Mouse (Mus musculus): ENCODE data around the gene Igfbpl1. TPM values are rescaled to one million over a fixed set of nuclear protein-coding genes. Genes with fewer than 3 reads are reported as not detected.

Igfbpl1 gene
- total RNA-seq, 2 experiments from 2014 or later: 0.23 to 0.30 TPM

DNA sequence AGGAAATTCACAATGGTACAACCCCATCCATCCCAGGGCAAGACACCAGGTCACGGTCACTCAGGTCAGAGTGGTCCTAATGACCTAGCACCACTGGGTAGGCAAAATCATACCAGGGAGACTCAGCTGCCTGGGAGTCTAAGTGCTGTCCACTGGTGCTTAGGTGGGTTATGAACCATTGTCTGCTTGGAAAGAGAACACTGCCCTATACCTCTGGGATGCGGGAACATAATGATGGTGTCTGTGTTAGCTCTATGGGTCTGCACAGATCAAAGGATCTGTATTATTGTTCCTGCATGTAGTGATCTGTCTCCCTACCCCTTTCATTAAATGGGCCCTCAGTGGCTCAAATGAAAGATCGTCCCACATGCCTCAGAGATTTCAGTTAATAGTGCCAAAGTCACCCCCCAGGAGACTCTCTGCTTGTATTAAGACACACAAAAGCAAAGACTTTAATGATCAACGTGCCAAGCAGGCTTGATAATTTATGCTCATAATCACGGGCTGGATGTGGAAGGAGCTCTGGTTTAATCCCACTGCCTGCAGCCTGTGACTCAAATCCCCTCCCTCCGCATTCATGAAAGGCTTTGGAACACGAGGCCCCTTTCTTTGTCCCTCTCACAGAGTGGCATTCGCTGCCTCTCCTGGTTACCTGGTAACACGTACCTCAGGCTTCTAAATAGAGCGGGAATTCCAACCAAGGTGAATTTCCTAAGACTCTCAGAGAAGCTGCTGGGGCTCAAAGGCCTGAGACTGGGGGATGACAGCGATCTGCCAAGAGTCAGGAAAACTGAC, 3.7 kb downstream of the Igfbpl1 start:
- DNase-seq: no peak

- no peak for DNase-seq
These were observed 4.7 kb downstream of the Igfbpl1 start for GRCm38 (mm10) chr4:45821995-45822394.

GRCm38 (mm10) chr4:45820074-45820830, 6.5 kb downstream of the Igfbpl1 start:
- peak; percentile 57 to 68 for DNase-seq

- peak; percentile 47 to 51 for DNase-seq
These were observed 7.4 kb downstream of the Igfbpl1 start for GRCm38 (mm10) chr4:45819208-45819931.

GRCm38 (mm10) chr4:45818814-45819207, 7.9 kb downstream of the Igfbpl1 start:
- no peak for DNase-seq

GRCm38 (mm10) chr4:45815542-45815941, 11.2 kb downstream of the Igfbpl1 start:
- peak; percentile 15 to 57 for DNase-seq

GRCm38 (mm10) chr4:45811250-45811649, 15.5 kb downstream of the Igfbpl1 start:
- DNase-seq: no peak

DNA sequence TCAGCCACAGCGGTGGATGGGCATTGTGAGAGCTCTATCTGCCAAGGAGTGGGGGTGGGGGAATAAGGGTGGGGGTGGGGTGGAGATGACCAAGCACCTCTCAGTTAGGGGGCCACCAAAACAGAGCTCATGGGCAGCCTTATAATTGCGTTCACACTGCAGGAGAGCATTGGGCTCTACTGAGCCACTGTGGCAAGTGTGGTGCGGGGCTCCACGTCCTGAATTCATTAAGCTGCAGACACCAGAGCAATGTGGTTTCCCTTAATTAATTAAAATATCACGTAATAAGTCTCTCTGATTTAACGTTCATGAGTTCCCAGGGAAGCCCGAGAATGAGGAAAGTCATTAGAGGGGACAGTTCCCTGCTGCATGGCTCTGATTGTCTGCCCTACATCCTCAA, 18.7 kb downstream of the Igfbpl1 start:
- DNase-seq: no peak

- no peak for DNase-seq
These were observed 23.8 kb downstream of the Igfbpl1 start for GRCm38 (mm10) chr4:45802900-45803299.

DNA sequence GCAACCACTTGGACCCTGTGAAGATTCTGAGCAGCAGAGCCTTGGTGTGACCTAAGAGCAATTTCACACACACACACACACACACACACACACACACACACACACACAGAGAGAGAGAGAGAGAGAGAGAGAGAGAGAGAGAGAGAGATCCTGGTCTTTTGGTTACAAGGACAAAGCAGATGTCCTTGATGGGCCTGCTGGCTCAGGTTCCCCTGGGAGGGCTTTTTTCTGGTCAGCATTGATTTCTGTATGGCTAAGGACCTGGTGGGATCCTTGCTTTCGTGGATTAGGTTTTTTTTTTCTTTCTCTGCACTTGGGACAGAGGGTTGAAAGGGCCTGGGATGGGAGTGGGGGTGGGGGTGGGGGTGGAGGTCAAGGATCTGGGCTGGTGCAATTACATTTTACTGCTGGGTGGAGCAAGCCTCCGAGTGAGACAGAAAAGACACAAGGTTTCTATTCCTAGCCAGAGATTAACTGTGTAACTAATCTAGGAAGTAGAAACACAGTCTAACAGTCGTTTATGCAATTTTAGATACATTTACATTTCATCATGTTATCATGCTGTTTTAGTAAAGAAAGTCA, 26.7 kb downstream of the Igfbpl1 start:
- no peak for DNase-seq

- DNase-seq: peak; percentile 75 to 80
These were observed 27.8 kb downstream of the Igfbpl1 start, which contains the start of gene Aldh1b1 for GRCm38 (mm10) chr4:45798964-45799363. TSS of gene Aldh1b1 (plus strand) at chr4:45799022.

- no peak for DNase-seq
These were observed 30.0 kb downstream of the Igfbpl1 start for GRCm38 (mm10) chr4:45796760-45797159.

DNA sequence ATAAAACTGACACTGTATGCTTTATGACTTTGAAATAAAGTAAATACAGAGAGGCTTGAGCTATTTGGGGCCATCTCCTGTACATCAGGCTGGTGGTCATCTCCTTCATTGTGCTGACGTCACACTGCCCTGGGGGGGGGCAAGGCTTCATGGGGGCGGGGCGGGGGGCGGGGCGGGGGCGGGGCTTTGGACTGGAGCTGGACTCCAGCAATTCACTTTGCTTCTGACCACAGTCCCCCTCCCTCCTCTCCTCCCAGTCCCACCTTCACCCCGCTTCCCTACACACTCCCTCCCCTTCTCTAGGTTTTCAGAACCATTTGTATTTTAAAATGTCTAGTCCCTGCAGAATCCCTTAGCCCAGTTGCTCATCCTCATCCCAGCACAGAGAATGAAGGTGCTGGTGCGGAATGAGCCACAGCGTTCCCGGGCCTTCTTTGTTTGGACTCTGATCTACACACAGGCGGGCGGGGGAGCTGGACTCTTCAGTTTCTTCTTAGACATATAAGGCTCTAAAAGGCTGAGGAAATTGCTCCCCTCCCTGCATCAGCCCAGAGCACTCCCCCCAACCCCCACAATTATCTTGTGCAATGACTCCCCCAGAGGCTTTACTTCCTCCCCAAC, 31.4 kb downstream of the Igfbpl1 start:
- peak; percentile 5 to 12 for DNase-seq

DNA sequence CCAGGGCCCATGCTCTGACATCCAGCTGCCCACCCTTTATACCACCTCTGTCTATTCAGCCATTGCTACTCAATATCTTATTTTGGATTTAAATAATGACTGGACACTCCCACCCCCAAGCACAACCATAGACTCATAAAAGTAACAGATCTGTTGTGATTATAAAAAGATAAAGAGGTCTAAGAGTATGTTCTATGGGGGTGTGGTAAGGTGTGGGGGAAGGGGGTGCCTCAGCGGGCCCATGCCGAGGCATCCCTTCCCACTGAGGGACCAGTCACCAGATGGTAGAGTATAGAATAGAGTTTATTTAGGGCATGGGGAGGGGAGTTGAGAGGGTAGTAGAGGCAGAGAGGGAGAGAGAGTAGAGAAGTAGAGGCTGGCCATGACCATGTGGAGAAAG, 36.7 kb downstream of the Igfbpl1 start:
- no peak for DNase-seq

DNA sequence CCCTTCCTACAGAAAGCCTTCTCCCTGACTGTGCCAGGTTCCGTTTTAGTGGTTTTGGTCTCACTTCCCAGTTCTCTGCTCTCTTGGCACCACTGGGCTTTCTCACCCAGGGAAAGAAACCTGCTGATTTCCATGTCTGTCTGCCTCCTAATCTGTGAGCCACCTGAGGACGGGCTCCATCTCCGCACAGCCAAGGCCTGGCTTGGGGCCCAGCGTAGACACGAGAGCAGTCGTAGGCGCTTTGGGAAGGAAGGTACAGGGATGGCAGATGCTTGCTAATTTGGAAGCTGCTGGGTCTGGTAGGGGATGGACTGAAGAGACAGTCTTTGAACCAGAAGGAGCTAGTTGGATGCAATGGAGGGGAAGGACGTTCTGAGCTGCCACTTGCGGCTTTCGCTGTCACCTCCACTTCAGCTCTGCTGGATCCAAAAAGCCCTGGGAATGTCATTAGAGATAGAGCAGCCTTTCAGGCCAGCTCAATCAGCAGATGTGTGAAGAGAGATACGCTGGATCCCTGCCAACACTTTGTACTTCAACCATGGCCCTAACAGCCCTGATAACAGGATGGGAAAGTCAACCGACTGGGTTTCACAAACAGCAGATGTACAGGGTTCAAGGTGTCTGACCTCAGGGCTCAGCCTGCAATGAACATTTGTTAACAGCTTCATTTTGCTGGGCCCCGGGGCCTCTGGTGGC, 37.3 kb downstream of the Igfbpl1 start:
- DNase-seq: peak; percentile 22 to 43

DNA sequence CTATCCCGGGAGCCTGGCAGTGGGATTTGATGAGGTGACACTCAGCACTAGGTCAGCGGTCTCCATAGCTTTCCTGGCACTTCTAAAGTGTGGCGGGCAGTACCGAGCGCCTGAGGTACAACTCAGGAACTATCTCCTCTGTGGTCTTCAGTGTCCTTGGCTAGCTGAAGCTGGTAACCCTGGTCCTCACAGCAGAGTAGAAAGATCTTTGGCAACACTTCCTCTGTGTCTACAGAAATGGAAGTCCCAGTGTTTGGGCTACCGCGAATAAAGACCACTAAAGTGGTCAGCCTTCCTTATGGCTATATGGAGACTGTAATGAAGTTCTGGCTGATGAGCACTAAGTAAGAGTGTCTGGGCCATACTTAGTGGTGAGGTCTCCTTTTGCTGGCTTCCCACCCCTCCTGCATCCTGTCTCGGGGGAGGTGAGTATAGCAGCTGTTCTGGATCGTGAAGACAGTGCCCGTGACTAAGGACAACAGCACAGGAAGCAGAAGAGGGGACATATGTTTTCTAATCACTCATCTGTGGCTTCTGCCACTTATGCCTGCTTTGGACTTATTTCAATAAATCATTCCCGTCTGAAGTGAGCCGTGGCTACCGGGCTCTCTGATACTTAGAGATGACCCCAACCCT, 38.2 kb downstream of the Igfbpl1 start:
- no peak for DNase-seq

GRCm38 (mm10) chr4:45786674-45787073, 40.0 kb downstream of the Igfbpl1 start:
- no peak for DNase-seq

DNA sequence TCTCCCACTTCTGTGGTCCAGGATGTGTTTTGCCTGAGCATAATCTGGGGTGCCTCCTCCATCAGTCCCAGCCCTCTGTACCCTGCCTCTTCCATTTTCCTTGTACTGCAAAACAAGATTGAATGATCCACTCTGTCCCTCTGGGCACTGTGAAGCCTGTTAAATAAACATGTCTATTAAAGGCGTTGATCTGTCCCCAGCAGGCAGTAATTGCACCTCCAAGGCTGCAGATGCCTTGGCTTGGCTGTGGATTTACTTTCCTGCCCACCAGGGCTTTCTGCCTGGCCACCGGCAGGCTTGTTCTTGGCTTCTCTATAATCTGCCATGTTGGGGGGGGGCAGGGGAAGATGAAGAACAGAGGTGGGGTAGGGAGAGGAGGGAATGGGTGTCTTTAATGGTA, 40.8 kb downstream of the Igfbpl1 start:
- DNase-seq: no peak

DNA sequence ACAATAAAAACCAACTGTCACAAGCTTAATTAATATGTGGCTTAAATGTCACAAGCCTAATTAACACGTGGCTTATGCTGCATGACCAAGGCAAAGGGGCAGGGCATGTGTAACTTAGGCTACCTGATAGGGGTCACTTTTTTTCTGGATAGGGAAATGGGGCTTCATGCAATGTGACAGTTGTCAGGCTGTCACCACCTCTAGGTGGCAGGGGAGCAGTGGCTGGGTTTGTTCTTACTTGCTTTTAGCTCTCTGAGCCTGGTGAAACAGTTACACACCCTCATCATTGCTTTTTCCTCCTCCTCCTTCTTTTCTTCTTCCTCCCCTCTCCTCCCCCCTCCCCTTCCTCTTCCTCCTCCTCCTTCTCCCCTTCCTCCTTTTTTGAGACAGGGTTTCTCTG, 43.1 kb downstream of the Igfbpl1 start:
- DNase-seq: no peak

DNA sequence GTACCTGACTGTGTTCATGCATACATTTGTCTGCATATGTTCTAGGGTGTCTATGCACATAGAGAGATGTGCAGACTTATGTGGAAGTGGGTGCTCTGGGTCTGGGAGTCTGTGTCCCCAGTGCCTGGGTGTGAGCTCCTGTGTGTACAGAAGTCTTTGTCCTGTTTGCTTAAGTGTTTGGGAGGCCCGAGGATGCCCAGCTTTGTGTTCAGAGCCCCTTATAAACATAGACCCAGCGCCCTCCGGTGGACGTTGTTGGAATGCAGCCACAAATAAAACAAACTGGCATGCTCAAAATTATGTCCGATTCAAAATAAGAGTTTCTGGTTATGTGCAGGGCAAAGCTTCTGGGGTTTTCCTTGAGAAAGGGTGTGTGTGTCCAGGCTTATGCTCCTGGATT, 55.1 kb downstream of the Igfbpl1 start:
- peak in 1 of 2 experiments; percentile 62 for DNase-seq

GRCm38 (mm10) chr4:45771173-45771572, 55.5 kb downstream of the Igfbpl1 start:
- DNase-seq: no peak
